Mouse (Mus musculus) adrenal gland, postnatal 25 days (tissue): Measurements from ENCODE around the gene Ntn4. TPM values are rescaled to one million over a fixed set of nuclear protein-coding genes. Genes with fewer than 3 reads are reported as not detected.

ENCODE experiments used
- DNase-seq: peaks from one replicate; pipeline ENCODE4 v3.0.0; 2021; ENCODE audit warnings: mixed read lengths
- total RNA-seq: library from RNA; stranded (reverse); gene quantifications from 2 replicates; pipeline ENCODE4 v1.2.3, GENCODE M21; 2021

The Ntn4 gene
- total RNA-seq, 1 experiment from 2014 or later = 13.2 TPM

DNA sequence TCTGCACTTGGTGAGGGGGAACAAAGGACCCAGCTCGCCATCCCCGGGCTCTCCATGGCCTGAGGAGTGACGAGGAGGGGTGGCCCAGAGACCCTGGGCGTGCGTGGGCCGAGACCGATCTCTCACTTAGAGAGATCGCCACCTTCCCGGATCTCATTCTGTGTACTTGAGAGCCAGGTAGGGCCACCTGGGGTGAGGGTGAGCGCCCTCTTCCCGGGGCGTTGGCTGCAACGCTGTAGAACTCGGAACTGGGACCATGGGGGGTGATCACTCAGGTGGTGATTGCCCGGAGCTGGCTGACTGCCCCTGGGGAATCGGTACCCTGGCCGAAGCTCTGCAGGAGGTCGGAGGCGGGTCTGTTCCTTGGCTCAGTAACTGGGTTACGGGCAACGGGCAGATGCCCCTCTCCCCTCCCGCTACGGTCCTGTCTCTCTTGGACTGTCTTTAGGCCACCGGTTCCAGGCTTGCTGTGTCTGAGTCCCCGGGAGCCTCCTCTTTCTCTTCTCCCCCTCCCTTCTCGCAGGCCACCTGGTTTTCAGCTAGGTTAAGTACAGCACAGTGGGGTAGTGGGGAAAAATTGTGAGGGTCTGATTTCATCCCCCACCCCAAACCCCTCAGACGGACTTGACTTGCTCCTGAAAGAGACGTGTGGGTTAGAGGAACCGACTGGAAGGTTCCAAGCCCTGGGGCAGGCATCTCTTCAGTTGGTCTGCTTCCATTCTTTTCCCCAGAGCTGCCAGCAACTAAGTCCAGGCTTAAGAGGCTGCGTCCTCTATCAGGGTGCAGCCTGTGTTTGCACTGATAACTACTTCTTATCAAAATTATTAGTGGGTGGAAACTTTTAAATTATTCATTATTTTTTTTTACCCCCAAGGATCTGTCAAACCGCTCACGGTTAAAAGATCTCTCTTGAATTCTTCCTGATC, 1.6 kb downstream of the Ntn4 start:
- peak; percentile 16 for DNase-seq

GRCm38 (mm10) chr10:93642897-93643296, 2.4 kb downstream of the Ntn4 start:
- DNase-seq = no peak

DNA sequence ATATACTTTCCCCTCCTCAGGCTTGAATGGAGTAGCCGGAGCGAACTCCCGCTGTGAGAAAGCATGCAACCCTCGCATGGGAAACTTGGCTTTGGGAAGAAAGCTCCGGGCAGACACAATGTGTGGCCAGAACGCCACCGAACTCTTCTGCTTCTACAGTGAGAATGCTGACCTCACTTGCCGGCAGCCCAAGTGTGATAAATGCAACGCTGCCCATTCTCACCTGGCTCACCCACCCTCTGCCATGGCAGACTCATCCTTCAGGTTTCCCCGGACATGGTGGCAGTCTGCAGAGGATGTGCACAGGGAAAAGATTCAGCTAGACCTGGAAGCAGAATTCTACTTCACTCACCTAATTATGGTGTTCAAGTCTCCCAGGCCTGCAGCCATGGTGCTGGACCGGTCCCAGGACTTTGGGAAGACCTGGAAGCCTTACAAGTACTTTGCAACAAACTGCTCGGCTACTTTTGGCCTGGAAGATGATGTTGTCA, 4.0 kb downstream of the Ntn4 start:
- DNase-seq = no peak

DNA sequence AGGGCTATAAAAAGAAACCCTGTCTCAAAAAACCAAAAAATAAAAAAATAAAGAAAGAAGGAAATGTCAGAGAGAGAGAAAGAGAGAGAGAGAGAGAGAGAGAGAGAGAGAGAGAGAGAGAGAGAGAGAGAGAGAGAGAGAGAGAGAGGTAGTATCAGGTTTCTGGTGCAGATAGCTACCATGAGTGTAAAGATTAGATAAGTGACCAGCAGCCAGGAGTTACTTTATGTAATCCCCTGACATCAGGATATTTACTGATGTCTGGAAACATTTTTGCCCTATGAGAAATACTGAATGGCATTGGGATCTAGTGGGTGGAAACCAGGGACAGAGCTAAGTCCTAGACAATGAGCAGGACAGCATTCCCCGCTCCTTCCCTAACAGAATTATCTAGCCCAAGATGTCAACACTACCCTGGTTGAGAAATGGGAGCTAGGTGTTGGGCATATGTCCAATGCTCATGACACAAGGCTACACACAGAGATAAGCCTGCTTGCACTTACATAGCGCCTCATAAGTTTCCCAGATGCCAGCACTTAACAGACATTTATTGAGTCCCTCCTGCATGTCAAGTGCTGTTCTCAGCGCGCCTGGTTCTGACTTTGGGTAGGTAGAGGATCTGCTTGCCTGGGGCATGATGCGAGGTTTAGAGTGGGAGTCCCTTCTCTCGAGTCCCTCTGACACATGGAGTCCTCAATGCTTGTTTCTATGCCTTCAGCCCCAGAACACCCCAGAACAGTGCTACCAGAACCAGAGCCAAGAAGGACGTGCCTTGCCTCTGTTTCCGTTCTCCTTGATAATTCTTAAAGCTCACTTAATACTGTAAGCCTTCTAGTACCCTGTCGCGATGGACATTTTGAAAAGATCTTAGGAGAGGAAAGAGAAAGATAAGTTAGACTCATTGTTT, 7.4 kb downstream of the Ntn4 start:
- DNase-seq = no peak

GRCm38 (mm10) chr10:93648598-93649102, 8.2 kb downstream of the Ntn4 start:
- no peak for DNase-seq

- DNase-seq = no peak
Observed at GRCm38 (mm10) chr10:93649127-93649526, 8.6 kb downstream of the Ntn4 start.

DNA sequence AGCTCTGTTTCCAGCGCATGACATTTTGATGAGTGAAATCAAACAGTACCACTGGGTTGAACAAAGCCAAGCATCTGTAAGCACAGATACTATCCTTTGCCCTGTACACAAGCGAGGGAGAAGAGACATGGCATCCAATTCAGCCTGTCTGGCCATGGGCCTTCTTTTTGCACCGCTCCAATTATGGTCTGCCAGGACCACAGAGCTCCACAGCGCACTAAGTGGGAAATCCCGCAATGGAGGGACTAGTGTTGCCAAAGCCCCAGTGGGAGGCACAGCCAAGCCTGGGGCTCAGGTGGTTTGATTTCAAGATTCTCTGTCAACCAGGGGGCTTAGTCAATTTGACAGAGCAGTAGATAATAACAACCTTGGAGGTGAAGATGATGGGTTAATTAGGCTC, 9.1 kb downstream of the Ntn4 start:
- no peak for DNase-seq

GRCm38 (mm10) chr10:93653322-93653721, 12.8 kb downstream of the Ntn4 start:
- DNase-seq = no peak

GRCm38 (mm10) chr10:93655428-93655827, 14.9 kb downstream of the Ntn4 start:
- no peak for DNase-seq

GRCm38 (mm10) chr10:93659792-93660191, 19.3 kb downstream of the Ntn4 start:
- DNase-seq = no peak

DNA sequence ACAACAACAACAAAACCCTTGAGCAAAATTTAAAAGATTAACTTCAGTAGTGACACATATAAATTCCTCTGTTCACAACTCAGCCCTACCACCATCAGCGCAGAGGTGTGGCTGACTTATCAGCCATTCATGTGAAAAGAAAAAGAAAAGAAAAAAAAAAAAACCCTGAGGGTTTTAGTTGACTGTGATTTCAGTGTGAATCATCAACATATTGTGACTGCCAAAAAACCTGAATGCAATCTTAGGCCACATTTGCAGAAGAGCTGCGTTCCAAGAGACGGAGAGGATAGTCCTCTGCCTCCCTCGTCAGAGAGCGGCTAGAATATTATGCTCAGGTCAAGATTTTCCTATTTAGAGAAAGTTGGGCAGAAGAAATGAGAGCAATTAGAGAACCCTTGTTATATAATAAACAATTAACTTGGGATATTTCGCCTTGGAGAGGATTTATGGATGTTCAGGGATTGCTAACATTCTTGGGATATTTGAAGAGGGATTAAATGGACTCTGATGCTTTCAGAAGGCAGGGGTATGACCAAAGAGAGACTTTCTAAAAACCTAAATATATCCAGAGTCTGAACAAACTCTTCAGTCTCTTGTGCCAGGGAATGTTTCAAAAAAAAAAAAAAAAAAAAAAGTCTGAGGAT, 21.0 kb downstream of the Ntn4 start:
- no peak for DNase-seq

DNA sequence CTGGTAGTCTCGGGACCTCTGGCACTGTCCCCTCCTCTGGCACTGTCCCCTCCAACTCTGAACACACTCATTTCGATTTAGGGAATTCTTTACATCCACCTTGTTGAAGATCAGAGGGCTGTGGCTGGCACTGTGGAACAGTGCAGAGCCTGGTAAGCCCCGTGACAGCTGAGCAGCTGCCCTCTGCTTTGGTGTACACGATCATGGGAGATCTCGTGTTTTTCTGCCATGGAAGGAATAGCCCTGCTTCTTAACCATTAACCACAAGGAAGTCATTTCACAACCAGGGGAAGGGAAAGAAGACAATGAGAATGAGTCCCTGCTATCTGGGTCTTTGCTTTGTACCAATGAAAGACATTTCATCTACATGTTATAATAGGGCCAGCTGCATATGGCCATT, 21.5 kb downstream of the Ntn4 start:
- no peak for DNase-seq

GRCm38 (mm10) chr10:93666222-93666621, 25.7 kb downstream of the Ntn4 start:
- DNase-seq = no peak

GRCm38 (mm10) chr10:93666996-93667395, 26.5 kb downstream of the Ntn4 start:
- DNase-seq = no peak

DNA sequence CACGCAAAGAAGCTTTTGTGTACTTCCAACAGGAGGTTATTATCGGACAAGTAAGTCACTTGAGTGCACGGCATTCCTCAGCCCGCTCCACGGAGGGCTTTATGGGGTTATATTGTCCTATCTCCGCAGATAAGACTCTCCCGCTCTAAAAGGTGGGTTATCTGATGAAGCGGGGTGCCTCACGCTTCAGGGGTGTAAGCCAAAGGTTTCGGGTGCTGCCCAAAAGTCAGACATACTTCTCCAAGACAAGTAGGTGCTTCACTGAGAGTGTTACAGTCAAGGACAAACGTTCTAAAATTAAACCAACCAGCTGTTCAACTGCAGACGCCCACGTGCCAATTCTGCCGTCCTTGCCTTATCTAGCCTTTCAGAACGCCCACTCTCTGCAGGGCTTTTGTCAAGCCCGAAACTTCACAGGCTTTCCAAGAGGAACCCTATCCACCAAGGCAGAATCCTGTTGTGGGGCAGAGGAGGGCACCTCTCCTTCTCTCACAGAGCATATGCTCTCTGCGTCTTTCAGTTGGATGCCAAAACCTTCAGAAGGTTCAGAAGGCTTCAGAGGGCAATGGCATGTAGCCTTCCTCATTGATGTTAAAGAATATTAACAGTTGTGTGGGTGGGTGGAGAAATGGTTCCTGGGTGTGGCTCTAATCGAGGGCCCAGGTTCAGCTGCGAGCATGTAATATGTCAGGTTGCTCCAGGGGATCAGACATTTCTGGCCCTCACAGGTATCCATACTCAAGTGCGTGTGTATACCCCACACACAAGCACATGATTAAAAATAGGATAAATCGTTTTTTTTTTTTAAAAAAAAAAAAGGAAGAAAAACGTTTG, 32.4 kb downstream of the Ntn4 start:
- no peak for DNase-seq

DNA sequence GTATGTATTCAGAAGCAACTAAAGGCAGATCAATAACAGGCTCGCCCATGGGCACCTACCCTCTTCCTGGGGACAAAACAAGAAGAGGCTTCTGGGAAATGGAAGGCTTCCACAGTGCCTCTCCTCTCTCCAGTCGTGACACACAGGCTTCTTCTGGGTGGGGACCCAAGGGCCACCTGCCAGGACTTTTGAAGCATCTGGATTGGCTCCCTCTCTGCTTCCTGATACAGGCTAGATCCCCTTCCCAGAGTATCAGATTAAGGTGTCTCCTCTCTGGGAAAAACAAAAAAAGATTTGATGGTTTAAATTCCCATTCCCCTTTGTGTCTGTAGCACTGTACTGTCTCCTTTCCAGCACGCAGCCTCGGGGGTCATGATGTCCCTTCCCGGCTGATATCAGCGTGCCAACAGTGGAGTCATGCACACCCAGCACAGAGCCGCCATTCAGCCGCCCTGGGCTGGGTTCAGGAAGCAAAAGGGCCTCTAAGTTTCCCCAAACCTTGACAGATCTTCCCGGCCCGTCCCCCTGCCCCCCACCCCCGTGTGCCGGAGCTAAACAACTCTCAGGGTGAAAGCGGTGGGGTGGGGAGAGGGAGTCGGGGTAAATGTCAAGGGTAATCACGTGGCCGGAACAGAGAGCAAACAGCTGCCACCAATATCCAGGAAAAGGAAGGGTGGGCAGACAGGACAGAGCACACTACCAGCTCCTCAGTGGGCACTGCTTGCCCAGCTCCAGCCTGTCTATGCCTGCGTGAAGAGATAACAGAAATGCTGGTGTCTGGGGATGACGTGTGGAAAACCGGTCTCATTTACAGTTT, 38.9 kb downstream of the Ntn4 start:
- DNase-seq = peak; percentile 34

- no peak for DNase-seq
Observed at GRCm38 (mm10) chr10:93680680-93681377, 40.3 kb downstream of the Ntn4 start.

- no peak for DNase-seq
Observed at GRCm38 (mm10) chr10:93682185-93682747, 41.8 kb downstream of the Ntn4 start.

- no peak for DNase-seq
Observed at GRCm38 (mm10) chr10:93683185-93683584, 42.7 kb downstream of the Ntn4 start.
